Mouse (Mus musculus) megakaryocyte, embryonic 14.5 days (primary cell): ENCODE results near the gene Gls. TPM values are rescaled to one million over a fixed set of nuclear protein-coding genes. Genes with fewer than 3 reads are reported as not detected.

Source experiments
- H3K27me3 ChIP-seq: replicated peaks from 2 replicates; pipeline ENCODE3; 2012; ENCODE audit warnings: inconsistent platforms
- H3K36me3 ChIP-seq: replicated peaks from 2 replicates; pipeline ENCODE3; 2012; ENCODE audit warnings: low read length, inconsistent platforms, mixed read lengths
- H3K4me1 ChIP-seq: 2 replicates; pipeline ENCODE4 v1.6.1; 2012; ENCODE audit warnings: inconsistent platforms
- H3K4me3 ChIP-seq: replicated peaks from 2 replicates; pipeline ENCODE3; 2012; ENCODE audit warnings: moderate library complexity, mild to moderate bottlenecking, inconsistent platforms
- H3K9me3 ChIP-seq: 2 replicates; pipeline ENCODE4 v1.6.1; 2012; ENCODE audit warnings: inconsistent platforms
- FLI1 ChIP-seq: IDR thresholded peaks from 2 replicates; pipeline ENCODE4 v1.6.1; 2012; ENCODE audit warnings: low read length, inconsistent platforms, mixed read lengths
- GATA1 ChIP-seq: IDR thresholded peaks from 3 replicates; pipeline ENCODE4 v1.6.1; 2012; ENCODE audit warnings: mixed read lengths, low read length, inconsistent platforms, borderline replicate concordance
- polyA plus RNA-seq: library from polyadenylated mRNA; stranded (reverse); fragments of >175 nt; gene quantifications from 2 replicates; pipeline ENCODE4 v1.2.3, GENCODE M21; 2012; ENCODE audit warnings: low replicate concordance; ENCODE audit not compliant: insufficient read depth

Gene Gls
- polyA plus RNA-seq = 10.6 and 17.9 TPM in 2 replicates

DNA sequence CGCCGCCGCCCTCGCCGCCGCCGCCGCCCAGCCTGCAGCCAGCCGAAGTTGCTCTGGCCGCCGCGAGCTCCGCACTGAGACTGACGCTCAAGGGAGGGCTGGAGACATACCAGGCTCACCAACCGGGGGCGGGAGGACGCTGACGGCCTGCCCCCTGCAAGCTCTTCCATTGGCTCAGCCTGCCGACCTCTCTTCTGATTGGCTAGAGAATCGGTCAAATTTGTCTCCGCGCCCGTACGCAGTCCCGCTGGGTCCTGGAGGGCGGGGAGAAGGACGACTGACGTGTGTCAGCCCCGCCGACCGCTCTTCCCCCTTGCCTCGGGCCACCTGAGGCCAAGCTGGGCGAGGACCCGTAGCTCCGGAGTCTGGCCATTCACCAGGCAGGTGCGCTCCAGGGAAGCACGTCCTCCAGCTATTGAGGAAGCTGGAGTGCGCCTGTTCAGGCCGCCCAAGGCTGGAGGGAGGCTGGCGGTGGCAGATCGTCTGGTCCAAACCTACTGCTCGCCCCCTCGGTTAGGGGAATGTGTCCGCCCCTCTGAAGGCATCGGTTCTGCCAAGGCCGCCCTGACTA, at the start of gene Gls:
TSS of gene Gls (minus strand) at position 90 of the 571 bp plus-strand sequence.
- no peak for TF ChIP-seq FLI1
- no peak for TF ChIP-seq GATA1
- Histone ChIP-seq H3K9me3 (no peaks in the 10 kb centered on the region), H3K27me3 (no peaks in the 10 kb centered on the region), H3K4me3 (peak within 1 kb of the TSS; percentile 99), H3K36me3 (no peaks in the 10 kb centered on the region), H3K4me1 (peaks cover 41% of the 10 kb centered on the region)

DNA sequence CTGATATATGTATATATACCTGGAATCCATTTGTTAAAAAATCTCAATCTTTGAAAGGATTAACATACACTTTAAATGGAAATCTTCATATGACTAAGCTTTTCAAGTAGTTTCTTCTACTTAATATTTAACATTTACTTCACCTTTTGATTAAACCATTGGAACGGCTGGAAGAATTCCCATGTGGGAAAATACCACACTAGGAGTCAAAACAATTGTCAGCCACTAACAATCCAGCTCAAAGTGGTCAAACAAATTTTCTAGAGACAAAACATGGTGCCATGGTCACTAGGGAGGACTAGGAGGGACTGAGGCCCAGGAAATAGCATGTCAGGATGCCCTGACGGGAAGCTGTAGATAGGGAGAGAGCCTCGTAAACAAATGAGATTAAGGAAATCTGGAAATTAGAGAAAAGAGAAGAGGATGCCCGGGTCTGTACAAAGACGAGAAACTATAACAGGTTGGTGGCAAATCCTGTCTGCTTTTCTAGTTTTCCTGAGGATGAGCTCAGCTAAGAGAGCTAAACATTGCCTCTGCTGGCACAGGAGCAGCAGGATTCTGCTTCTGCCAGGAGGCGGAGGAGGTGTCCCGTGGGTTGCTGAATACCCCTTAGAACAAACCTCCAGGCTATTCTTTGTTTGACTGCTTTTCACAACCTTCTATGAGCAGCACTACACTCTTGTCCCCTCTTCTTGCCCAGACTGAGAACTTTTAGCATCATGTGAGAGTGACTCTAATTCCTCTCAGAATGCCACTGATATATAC, 47.0 kb upstream of the Gls start:
- H3K4me1 ChIP-seq = peaks cover 11% of the 10 kb centered on the region
- H3K9me3 ChIP-seq = peaks cover 9% of the 10 kb centered on the region; the same call in 1 of the 2 replicates
- no peak overlapping the region for H3K4me3 ChIP-seq
- TF ChIP-seq FLI1 (no peak), GATA1 (no peak)
- no peaks in the 10 kb centered on the region for H3K36me3 ChIP-seq
- H3K27me3 ChIP-seq = no peaks in the 10 kb centered on the region

DNA sequence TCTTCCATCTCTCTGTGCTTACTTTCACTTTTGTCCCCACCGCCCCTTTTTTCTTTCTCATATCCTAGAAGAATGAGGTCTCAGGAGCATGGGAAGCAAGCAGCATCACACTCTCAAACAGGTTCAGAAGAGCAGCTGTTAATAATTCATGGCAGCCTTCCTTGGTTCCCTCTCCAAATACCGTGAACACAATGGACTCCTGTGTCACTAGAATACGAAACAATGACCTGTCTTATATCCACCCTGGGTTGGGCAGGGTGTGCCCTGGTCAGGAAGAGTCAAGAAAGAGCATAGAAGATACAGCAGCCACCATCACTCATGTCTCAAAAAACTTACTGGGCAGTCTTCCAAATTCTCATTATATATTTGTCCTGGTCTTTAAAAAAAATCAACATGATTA, 46.3 kb upstream of the Gls start:
- peaks cover 13% of the 10 kb centered on the region for H3K4me1 ChIP-seq
- no peaks in the 10 kb centered on the region for H3K36me3 ChIP-seq
- TF ChIP-seq FLI1 = no peak
- no peak for TF ChIP-seq GATA1
- no peak overlapping the region for H3K4me3 ChIP-seq
- no peaks in the 10 kb centered on the region for H3K27me3 ChIP-seq
- H3K9me3 ChIP-seq = peaks cover 9% of the 10 kb centered on the region; the same call in 1 of the 2 replicates

DNA sequence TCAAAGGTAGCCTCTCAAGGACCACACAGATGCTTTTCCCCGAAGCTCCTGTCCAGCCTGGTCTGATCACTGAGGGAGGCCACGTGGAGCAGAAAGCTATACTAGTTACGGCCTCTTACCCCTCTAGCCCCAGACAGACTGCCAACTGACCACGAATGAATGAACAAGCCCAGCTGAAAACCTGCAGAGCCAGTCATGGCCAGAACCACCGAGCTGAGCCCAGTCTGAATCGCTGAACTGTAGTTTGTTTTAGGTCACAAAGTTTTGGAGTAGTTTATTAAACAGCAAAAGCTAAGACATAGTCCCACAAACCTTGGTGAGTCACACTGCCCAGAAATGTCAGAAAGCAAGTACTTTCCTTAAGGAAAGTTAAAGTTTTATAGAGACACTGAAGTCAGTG, 45.0 kb upstream of the Gls start:
- peaks cover 22% of the 10 kb centered on the region for H3K4me1 ChIP-seq
- no peak overlapping the region for H3K4me3 ChIP-seq
- H3K9me3 ChIP-seq = peaks cover 9% of the 10 kb centered on the region; the same call in 1 of the 2 replicates
- no peaks in the 10 kb centered on the region for H3K36me3 ChIP-seq
- no peaks in the 10 kb centered on the region for H3K27me3 ChIP-seq
- TF ChIP-seq GATA1 (no peak), FLI1 (no peak)

DNA sequence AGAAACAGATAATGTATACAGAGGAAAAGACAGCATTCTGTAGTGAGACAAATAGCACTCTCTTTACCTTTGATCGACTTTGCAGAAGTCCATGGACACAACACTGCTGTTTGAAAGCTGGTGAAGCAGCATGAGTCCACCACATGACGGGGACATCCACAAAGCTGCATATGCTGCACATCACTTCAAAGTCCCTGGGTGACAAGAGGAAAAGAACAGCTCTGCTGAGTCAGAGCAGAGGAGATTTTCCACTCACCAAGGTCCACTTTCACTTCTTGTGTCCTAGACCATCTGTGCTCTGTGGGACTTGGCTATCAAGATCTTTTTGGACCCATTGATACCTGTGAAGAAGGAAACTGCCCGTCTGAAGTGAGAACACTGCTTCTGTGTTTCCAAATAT, 41.2 kb upstream of the Gls start:
- TF ChIP-seq FLI1 (no peak), GATA1 (no peak)
- Histone ChIP-seq H3K9me3 (peaks cover 9% of the 10 kb centered on the region; the same call in 1 of the 2 replicates), H3K4me1 (peaks cover 13% of the 10 kb centered on the region), H3K36me3 (no peaks in the 10 kb centered on the region), H3K4me3 (no peak overlapping the region), H3K27me3 (no peaks in the 10 kb centered on the region)

DNA sequence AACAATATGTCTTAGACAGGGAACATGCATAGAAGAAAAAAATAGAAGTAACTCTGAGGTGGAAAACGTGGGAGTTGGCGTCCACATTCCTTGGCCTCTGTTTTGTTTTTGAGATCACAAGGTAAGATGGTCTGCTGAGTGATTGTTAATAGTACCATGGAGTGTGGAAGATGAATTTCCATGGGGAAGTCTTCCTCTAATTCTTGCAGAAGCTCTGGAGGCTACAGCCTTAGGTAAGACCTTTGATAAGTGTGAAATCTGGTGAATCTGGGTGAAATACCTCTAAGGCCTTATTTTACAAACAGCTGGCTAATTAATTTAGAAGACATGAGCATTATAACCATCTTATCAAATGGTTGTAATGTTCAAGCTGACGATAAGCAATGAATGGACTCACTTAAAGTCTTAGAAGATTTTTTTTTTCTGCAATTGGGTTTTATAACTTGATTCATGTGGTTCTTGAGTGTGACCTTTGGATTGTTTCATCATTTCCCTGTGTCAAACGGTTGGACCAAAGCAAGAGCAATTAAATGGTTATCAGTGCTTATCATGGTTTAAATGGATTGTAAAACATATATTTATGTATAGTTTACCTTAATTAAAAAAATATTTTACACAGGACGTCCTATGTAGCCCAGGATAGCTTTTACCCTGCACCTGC, 39.1 kb upstream of the Gls start:
- no peaks in the 10 kb centered on the region for H3K27me3 ChIP-seq
- H3K9me3 ChIP-seq = peaks cover 9% of the 10 kb centered on the region; the same call in 1 of the 2 replicates
- H3K36me3 ChIP-seq = no peaks in the 10 kb centered on the region
- TF ChIP-seq GATA1 = no peak
- TF ChIP-seq FLI1 = no peak
- H3K4me3 ChIP-seq = no peak overlapping the region
- H3K4me1 ChIP-seq = peaks cover 11% of the 10 kb centered on the region

DNA sequence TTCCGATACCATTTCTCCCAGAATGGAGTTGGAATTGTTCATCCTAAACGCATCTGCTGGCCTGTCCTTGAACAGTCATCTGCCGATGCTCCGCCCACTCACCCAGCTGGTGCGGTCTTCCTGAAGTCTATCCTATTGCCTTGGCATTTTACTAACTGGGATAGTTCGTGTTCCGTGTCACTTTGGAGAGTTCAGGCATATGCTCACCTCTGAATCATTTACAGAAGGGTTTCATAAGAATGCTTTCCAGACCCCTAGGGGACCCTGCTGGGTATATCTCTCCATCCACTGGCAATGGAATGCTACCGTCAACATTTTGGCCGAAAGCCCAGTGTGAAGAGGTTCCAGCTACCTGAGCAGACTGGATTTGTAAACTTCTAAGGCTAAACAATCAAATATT, 37.3 kb upstream of the Gls start:
- H3K9me3 ChIP-seq = no peaks in the 10 kb centered on the region
- H3K36me3 ChIP-seq = no peaks in the 10 kb centered on the region
- no peaks in the 10 kb centered on the region for H3K27me3 ChIP-seq
- no peak overlapping the region for H3K4me3 ChIP-seq
- H3K4me1 ChIP-seq = peaks cover 11% of the 10 kb centered on the region
- no peak for TF ChIP-seq FLI1
- TF ChIP-seq GATA1 = no peak

DNA sequence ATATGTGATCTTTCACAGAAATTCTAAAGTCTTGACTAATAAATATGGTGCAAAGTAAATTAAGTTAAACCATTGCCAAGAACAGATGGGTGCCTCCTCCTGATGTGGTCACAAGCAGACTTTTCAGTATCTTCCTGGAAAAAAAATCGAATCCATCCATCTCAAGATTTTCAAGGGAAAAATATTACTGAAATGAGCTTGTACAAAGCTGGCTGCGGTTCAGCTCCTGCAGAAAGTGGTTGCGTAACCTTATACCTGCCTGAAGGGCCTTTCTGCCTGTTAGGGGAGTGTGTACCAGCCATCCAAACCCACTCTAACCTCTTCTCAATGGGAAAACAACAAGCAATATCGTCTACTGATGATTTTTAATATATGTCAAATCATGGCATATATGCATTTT, 36.6 kb upstream of the Gls start:
- H3K9me3 ChIP-seq = no peaks in the 10 kb centered on the region
- H3K4me1 ChIP-seq = peaks cover 11% of the 10 kb centered on the region
- H3K27me3 ChIP-seq = no peaks in the 10 kb centered on the region
- no peak overlapping the region for H3K4me3 ChIP-seq
- no peaks in the 10 kb centered on the region for H3K36me3 ChIP-seq
- TF ChIP-seq FLI1 = no peak
- TF ChIP-seq GATA1 = no peak

DNA sequence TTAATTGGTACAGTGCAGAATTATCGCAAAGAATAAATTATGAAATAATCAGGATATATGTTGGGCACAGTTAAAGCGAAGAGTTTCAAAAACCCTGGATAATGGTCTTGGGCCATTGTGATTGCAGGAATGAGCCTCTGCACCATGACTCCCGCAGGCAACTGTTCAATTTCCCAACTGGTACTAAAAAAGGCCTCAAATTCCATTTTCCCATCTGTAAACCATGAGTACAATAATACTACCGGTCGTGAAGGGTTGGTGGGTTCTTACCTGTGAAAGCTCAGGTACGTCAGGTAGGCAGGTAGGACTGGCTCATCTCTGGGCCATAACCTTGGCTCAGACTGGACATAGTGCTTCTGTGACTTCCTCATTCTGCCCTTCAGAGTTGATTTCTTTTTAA, 35.0 kb upstream of the Gls start:
- Histone ChIP-seq H3K4me1 (no peaks in the 10 kb centered on the region), H3K4me3 (no peak overlapping the region)
- no peak for TF ChIP-seq GATA1
- no peak for TF ChIP-seq FLI1

DNA sequence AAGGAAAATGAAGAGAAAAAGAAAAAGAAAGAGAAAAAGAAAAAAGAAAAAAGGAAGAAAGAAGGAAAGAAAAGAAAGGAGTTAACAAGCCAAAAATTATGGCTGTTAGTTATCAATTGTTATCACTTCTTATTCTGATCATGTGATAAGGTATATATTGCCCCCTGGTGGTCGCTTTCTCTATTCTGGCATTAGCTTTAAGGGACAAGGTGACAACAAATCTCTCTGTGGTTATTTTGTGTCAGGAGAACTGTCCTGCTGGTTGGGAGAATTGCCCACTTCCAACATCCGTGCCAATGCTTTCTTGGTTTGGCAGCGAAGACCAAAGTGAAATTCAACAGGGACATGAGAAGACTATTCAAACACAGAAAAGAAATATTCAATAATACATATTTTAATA, 34.6 kb upstream of the Gls start:
- Histone ChIP-seq H3K27me3 (no peaks in the 10 kb centered on the region), H3K9me3 (no peaks in the 10 kb centered on the region), H3K4me1 (no peaks in the 10 kb centered on the region), H3K4me3 (no peak overlapping the region), H3K36me3 (no peaks in the 10 kb centered on the region)
- no peak for TF ChIP-seq FLI1

More for the DNA sequence above, 35.0 kb upstream of the Gls start:
- no peaks in the 10 kb centered on the region for H3K9me3 ChIP-seq
- no peaks in the 10 kb centered on the region for H3K36me3 ChIP-seq
- no peaks in the 10 kb centered on the region for H3K27me3 ChIP-seq
